Mouse (Mus musculus) small intestine, adult 2 months (tissue): Measurements from ENCODE around the gene Rad51b. TPM values are rescaled to one million over a fixed set of nuclear protein-coding genes. Genes with fewer than 3 reads are reported as not detected.

ENCODE experiments used
- H3K27ac ChIP-seq: fragments of 200-500 bp; 2 replicates; pipeline ENCODE4 v1.5.1; 2012; ENCODE audit warnings: low read depth, low read length, control low read depth, inconsistent platforms; ENCODE audit not compliant: insufficient read depth
- H3K27me3 ChIP-seq: fragments of 200-500 bp; 2 replicates; pipeline ENCODE4 v1.6.1; 2012; ENCODE audit warnings: mild to moderate bottlenecking, moderate library complexity, low read length, inconsistent platforms; ENCODE audit not compliant: control insufficient read depth, insufficient read depth
- H3K36me3 ChIP-seq: fragments of 200-500 bp; 2 replicates; pipeline ENCODE4 v1.6.1; 2012; ENCODE audit warnings: mild to moderate bottlenecking, low read length, control low read depth, inconsistent platforms; ENCODE audit not compliant: control insufficient read depth, insufficient read depth
- H3K4me1 ChIP-seq: fragments of 200-500 bp; 2 replicates; pipeline ENCODE4 v1.6.1; 2012; ENCODE audit warnings: low read length, inconsistent platforms, mixed read lengths; ENCODE audit not compliant: control insufficient read depth, insufficient read depth, insufficient read length
- H3K4me3 ChIP-seq: fragments of 200-500 bp; 2 replicates; pipeline ENCODE4 v1.5.1; 2012; ENCODE audit warnings: low read depth, mild to moderate bottlenecking, control low read depth, inconsistent platforms, low read length, moderate library complexity
- CTCF ChIP-seq: fragments of 200-500 bp; IDR thresholded peaks from 2 replicates; pipeline ENCODE4 v1.5.1; 2012; ENCODE audit warnings: low read depth, mild to moderate bottlenecking, control low read depth, inconsistent platforms, low read length, moderate library complexity, mixed read lengths; ENCODE audit not compliant: insufficient replicate concordance, insufficient read length; ENCODE audit errors: extremely low read depth
- POLR2A ChIP-seq: fragments of 200-500 bp; IDR thresholded peaks from 2 replicates; pipeline ENCODE4 v1.6.1; 2012; ENCODE audit warnings: low read depth, mild to moderate bottlenecking, control low read depth, inconsistent platforms, low read length, moderate library complexity
- WGBS: fragments of 180-500 bp; shearing (Covaris S2); methylation state at CpG from one replicate; pipeline ENCODE4 v1.1.7; 2018; 5-methylcytosine and 5-hydroxymethylcytosine counted together
- polyA plus RNA-seq: library from polyadenylated mRNA; depleted of rRNA; stranded (reverse); fragments of >200 nt; gene quantifications from 2 replicates; pipeline ENCODE4 v1.2.3, GENCODE M21; 2012

Rad51b gene
- polyA plus RNA-seq, 1 experiment = 0.46 TPM

GRCm38 (mm10) chr12:79412894-79413507 lies 115.9 kb downstream of the Rad51b start:
- Histone ChIP-seq H3K27ac (no peak overlapping the region), H3K4me3 (no peak overlapping the region), H3K4me1 (no peaks in the 10 kb centered on the region), H3K27me3 (no peaks in the 10 kb centered on the region), H3K36me3 (no peaks in the 10 kb centered on the region)
- TF ChIP-seq POLR2A = no peak
- TF ChIP-seq CTCF = no peak
- WGBS = 79% methylated on average over 8 of the region's 8 CpGs

DNA sequence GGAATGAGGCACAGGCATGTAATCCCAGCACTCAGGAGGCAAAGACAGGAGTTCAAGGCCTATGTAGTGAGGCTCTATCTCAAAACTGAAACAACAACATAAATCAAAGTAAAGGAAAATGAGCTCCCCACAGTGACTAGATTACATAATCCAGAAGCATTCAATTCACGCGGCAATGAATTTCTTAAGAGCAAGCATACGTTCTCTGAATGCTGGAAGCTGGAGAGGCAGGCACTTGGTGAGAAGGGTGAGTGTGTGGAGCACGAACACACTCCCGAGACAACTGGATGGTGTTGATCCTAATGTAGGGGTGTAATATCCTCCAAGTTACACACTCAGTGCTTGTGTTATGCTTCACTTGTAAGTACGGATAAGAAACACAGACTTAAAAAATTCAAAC lies 120.3 kb downstream of the Rad51b start:
- TF ChIP-seq POLR2A (no peak), CTCF (no peak)
- no peak overlapping the region for H3K4me3 ChIP-seq
- no peaks in the 10 kb centered on the region for H3K4me1 ChIP-seq
- H3K36me3 ChIP-seq = no peaks in the 10 kb centered on the region
- H3K27ac ChIP-seq = no peak overlapping the region
- H3K27me3 ChIP-seq = no peaks in the 10 kb centered on the region
- WGBS = 80% methylated on average over 6 of the region's 6 CpGs

DNA sequence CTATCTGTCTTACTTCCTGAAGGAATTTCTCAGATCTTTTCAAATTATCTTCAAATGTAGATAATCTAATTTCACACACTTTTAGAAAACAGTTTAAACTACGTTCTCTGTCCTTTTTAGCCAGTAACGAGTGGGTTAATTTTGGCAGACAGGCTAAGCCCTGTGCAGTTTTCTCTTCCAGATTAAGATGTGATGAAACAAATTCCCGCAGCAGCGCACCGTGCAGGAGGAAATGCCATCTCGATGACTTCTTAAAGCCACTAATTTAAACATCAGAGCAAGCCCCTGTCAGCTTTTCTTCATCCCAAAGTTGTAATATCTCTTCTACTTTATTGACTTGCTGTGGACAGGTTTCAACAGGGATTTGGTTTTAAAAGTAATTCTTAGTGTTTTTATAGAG lies 123.5 kb downstream of the Rad51b start:
- Histone ChIP-seq H3K4me1 (no peaks in the 10 kb centered on the region), H3K4me3 (no peak overlapping the region), H3K27ac (no peak overlapping the region), H3K27me3 (no peaks in the 10 kb centered on the region), H3K36me3 (no peaks in the 10 kb centered on the region)
- WGBS = 64% methylated on average over 6 of the region's 6 CpGs
- TF ChIP-seq POLR2A (no peak), CTCF (no peak)

DNA sequence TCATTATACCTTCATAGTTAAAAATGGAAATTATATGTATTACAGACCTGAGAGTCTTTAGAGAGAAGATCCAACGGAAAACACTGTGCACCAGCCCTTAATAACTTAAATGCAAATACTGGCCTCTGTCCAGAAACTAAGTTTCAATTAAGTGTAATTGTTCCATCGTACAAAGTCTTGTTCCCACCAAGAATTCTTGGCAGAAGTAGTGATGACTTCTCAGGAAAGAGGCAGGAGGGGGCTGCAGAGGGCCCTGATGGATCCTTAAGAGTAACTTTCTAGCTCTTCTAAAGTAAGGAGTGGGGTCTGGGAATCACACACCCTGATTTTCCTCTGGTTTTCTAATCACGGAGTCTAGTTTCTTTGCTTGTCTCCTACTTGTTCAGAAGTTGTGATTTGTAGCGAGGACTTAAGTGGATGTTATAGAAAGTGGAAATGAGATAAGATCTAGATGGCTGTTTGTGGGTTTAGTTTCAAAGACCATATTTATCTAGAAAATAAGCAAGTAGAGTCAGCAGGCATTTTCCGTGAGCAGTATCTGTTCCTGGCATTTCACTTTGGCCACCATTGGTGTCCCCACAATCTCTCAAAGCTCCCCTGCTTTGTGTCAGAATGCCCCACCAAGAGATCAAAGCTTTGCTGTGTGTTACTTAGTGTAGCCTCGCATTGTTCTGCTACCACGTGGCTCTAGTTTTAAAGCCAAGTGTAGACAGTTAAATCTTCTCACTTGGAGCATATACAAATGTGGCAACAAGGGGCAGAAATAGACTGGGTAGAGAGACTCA lies 132.6 kb downstream of the Rad51b start:
- Histone ChIP-seq H3K4me1 (no peaks in the 10 kb centered on the region), H3K4me3 (no peak overlapping the region), H3K36me3 (no peaks in the 10 kb centered on the region), H3K27me3 (no peaks in the 10 kb centered on the region), H3K27ac (no peak overlapping the region)
- 38% methylated on average over 7 of the region's 7 CpGs for WGBS
- TF ChIP-seq POLR2A = no peak
- TF ChIP-seq CTCF = no peak

DNA sequence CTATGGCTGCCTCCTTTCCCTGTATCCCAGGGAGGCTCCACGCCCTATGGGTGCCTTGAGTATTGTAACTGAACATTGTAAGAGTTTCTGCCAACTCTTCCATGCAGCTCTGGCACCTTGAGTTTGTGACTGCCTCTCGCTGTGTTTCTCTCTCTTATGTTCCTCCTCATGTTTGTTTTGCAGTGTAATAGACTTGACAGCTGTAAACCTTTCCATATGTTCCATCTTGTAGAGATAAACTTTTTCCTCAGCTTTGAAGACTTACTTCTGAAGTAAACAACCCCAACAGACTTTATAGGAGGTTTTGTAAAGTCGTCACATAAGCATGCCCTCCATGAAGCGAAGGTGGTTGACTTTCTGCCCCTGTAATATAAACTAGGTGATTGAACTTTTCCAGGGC lies 134.1 kb downstream of the Rad51b start:
- H3K4me1 ChIP-seq = no peaks in the 10 kb centered on the region
- 76% methylated on average over 4 of the region's 4 CpGs for WGBS
- no peak overlapping the region for H3K27ac ChIP-seq

GRCm38 (mm10) chr12:79433724-79434442 lies 136.8 kb downstream of the Rad51b start:
- 68% methylated on average over 7 of the region's 7 CpGs for WGBS
- no peaks in the 10 kb centered on the region for H3K4me1 ChIP-seq
- TF ChIP-seq POLR2A = no peak
- no peak for TF ChIP-seq CTCF
- H3K27me3 ChIP-seq = no peaks in the 10 kb centered on the region
- no peak overlapping the region for H3K27ac ChIP-seq
- H3K4me3 ChIP-seq = no peak overlapping the region
- no peaks in the 10 kb centered on the region for H3K36me3 ChIP-seq

More for the DNA sequence above, 134.1 kb downstream of the Rad51b start:
- no peak for TF ChIP-seq POLR2A
- no peak for TF ChIP-seq CTCF
- H3K4me3 ChIP-seq = no peak overlapping the region
- no peaks in the 10 kb centered on the region for H3K36me3 ChIP-seq
- H3K27me3 ChIP-seq = no peaks in the 10 kb centered on the region

GRCm38 (mm10) chr12:79435474-79435873 lies 138.4 kb downstream of the Rad51b start:
- Histone ChIP-seq H3K4me3 (no peak overlapping the region), H3K4me1 (peaks cover 2% of the 10 kb centered on the region; the same call in 1 of the 2 replicates), H3K27ac (no peak overlapping the region), H3K36me3 (no peaks in the 10 kb centered on the region), H3K27me3 (no peaks in the 10 kb centered on the region)
- 86% methylated on average over 3 of the region's 3 CpGs for WGBS
- TF ChIP-seq POLR2A (no peak), CTCF (no peak)
